Mouse (Mus musculus) cerebellum, adult 11 months (tissue): Measurements from ENCODE around the gene Hdac9.

Experiments
- DNase-seq: peaks from one replicate; pipeline ENCODE4 v3.0.0; 2022

Hdac9 gene

DNA sequence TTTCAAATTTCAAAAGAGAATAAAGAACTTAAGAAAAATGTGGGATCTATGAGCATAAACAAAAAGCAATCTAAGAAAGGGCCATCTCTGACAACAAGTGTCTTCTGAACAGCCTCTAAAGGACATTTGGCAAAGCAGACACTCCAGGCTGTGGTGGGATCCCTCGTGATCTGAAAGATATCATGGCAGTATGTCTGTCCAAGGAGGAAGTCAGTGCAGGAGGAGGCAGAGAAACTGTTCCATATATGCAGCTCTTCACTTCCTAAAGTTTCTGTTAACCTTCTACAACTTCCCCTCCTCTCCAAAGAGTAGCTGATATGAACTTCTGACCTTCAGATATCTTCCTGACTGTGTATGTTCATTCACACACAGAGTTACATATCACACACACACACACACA is 220.2 kb downstream of the Hdac9 start:
- DNase-seq, result no peak

DNA sequence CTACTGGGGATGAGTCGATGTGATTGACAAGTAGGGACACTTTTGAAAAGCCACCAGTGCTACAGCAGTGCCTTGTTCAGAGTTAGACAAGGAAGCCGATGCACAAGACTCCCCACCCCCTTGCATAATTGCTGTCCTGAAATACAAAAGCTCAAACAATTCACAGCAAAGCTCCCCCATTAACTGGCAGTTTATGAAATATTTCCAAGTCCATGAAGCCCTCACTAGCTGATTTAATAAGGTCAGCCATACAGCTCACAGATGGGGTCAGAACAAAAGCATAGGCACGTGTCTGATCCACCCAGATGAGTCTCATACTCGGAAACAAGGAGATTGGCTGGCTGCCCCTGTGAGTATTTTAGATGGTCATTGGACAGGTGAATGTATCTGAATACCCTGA is 228.0 kb downstream of the Hdac9 start:
- no peak for DNase-seq

DNA sequence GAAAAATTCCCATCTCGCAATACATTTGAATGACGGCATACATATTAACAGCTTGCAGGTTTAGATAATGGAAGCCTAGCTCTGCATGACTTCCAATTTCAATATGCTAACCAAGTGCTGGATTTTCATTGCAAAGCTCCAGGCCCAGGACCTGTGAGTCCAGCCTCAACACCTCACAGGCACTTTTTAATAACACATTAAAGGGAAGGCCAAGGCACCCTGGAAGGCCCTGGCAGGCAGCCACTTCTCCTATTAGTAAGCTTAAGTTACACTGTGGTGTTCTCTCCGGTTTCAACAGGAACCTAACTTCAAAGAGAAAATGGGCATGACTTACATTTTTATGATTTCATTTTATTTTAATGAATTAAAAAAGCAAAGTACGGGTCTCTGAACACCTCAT is 233.5 kb downstream of the Hdac9 start:
- no peak for DNase-seq

DNA sequence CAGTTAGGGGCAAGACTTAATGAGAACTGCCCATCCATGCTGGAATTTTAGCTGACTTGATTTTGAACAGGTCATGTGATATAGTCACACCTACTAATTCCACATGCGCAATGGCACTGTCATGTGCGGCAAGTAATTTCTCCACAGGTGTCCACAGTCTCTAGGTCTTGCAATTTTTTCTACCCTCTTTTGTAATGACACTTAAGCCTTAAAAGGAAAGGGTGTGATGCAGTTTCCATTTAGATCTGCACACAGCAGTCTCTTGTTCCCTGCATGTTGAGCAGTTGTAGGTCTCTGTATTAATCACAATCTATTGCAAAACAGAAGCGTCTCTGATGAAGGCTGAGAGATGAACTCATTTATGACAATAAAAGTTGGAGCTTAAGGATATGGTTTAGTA is 234.2 kb downstream of the Hdac9 start:
- no peak for DNase-seq

DNA sequence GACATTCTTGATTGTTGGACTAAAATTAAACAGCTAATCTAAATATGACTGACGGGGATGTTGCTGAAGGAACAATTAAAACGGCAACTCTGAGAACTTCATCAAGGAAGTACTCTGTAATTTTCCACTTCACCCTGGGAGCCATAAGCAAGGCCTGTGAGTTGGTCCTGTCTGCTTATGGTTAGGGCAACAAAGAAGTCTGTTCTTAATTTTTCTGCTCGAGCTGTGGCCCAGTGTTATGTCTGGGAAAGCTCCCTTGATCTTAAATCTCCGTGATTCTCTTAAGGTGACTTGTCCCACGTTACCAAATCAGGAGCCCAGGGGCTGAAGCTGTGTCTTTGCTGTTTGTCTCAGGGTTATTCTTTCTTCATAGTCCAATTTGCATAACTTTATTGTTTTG is 236.3 kb downstream of the Hdac9 start:
- no peak for DNase-seq

DNA sequence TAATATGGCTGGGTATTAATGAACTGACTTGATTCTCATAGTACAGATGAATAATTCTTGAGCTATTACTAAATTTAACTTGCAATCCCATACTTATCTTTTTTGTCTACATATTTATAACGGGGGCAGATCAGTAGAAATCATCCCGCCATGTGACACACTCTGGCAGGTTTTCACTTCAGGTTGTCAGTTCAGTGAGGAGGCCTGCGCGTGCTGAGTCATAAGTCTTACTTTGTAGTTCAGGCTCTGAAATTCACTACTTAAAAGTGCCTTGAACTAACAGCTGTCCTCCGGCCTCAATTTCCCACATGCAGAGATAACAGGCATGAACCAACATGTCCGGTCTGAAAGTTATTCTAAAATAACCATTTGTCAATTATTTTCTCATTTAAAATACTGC is 239.8 kb downstream of the Hdac9 start:
- DNase-seq, result no peak

DNA sequence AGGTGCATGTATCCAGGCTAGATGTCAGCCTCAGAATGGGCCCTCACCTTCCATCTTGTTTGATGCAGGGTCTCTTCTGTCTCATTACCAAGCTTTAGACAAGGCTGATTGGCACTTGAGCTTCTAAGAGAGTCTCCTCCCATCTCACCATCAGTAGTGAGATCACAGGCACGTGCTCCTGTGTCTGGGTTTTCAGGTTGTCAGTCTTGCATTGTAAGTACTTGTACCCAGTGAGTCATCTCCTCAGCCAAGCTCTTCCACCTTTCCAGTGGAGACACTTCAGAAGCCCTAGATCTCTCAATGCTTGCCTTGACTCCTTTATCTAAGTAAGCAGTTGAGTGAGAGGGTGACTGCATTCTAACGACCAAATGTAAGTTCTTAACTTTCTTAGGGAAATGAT is 242.7 kb downstream of the Hdac9 start:
- DNase-seq, result no peak

DNA sequence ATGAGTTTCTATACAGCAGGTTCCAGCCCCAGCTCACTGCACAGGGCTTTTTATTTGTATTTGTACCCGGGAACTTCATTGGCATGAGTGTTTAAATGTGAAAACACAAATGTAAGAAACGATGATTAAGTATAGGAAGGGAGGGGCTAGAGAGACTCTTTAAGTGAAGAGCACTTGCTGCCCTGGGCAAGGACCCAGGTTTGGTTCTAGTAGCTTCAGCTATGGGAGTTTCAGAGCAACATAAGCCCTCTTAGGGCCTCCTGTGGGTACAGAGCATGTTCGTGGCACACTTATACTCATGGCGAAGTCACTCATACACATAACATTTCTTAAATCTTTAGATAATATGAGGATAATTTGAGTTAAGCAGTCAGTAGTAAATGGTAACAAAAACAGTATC is 243.4 kb downstream of the Hdac9 start:
- DNase-seq, result no peak

DNA sequence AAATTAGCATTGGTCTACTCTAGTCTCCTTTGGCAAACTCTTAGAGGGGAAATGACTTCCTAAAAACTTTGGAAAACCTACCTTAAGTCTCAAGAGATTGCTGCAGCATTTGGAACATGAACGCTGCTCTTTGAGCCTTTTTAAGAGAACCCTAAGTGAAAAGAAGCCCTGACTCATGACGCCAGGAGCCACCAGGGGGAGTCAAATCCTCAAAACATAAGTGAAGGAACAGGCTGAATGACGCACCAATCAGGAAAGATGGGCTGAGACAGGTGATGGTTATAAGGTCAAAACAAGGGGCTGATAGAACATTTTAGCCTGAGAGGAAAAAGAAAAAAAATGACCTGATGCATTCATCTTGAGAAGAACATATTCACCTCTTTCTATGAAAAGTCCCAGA is 252.1 kb downstream of the Hdac9 start:
- DNase-seq, result peak; percentile 44

DNA sequence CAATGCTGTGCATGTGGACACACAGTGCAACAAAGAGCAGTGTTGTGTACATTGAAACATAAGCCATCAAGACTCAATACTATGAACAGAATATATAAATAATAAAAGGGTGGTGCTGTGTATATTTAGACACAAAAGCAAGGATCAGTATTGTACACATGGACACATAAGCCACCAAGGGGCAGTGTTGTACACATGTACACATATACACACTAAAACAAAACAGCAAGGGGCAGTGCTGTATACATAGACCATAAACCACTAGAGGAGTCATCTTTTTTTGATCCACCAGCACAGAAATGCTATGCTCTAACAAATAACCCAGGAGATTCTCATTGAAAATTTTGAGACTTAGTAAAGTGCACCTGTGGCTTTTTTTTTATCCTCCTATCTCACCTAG is 255.5 kb downstream of the Hdac9 start:
- no peak for DNase-seq

DNA sequence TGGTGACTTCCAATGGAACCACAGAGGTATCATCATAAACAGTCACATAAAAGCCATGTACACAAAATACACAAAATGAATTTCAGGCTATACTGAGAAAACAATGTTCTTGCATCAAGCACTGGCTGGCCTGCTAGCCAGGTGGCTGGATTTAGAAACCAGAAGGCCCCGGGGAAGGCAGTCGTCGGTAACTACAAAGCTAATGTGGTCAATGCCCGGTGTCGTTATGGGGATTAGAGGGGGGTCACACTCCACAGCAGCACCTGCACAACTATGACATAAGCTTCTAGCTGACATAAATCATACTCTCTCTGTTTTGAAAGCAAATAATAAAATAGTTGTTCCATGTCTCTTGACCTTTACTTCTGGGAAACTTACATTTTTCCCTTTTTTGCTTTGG is 256.9 kb downstream of the Hdac9 start:
- no peak for DNase-seq

DNA sequence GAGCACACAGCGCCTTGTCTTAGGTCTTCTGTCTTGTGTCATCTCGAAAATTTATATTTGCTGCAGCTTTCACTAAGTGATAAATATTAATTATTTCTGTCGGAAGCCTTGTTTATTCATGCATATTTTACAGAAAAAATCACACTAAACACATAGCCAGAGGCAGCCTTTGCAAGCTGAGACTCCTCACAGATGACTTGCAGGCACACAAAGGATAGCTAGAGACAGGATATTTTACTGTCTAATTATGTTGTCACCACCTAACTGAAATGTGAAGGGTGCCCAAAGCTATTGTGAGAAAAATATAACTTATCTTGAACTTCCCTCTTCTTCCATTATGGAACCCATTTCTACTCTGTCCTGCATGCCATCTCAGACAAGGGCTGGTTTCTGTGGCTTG is 258.3 kb downstream of the Hdac9 start:
- no peak for DNase-seq

DNA sequence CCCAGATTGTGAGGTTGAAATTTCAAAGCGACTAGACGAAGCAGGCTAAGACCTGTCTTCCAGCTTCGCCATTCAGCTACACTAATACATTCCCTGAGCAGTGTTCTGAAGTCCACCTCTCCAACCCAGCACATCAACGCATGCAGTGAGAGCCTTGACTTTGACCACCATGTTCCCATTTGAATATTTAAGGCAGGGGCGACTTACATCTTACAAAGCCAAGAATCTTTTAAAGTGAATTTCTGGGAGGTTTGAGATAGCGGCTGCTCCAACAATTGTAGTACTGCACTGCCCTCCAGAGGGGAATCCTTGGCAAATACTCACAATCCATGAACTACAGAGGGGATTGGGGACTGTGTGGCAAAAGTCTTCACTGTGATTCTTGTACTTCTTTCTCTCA is 258.8 kb downstream of the Hdac9 start:
- peak; percentile 16 for DNase-seq

DNA sequence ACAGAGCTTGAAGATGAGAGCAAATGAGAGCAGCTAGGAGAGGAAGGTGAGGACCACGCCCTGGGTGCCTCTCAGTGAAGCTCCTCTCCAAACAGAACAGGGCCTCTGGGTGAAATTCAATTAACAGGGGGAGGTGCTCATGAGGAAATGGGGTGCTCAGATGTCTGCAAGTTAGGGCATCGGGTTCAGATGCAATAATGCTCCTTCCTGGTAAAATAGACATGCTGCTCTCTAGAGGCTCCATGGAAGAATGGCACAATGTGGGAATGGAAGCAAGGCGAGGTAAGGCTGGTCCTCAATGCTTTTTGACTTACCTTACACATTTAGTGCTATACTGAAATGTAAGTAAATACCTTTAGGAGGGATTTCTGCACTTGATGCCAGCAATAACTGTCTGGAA is 263.3 kb downstream of the Hdac9 start:
- DNase-seq, result no peak

DNA sequence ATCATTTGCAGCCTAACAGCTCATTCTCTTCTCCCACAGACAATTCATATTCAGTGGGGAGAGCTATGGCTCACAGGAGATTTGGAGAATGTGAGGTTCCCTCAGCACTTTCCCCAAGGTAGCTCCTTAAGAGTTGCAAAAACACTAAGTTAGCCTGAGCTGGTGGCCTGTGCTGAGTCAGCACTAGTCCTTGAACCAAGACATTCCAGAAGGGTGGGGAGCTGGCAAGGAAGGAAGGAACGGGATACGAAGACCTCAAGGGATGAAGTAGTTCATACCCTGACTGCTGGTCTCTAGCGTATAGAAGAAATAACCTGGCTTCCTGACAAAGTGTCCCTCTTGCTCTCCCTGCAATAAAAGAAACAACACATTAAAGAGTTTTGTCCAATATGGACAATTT is 268.1 kb downstream of the Hdac9 start:
- DNase-seq, result no peak

DNA sequence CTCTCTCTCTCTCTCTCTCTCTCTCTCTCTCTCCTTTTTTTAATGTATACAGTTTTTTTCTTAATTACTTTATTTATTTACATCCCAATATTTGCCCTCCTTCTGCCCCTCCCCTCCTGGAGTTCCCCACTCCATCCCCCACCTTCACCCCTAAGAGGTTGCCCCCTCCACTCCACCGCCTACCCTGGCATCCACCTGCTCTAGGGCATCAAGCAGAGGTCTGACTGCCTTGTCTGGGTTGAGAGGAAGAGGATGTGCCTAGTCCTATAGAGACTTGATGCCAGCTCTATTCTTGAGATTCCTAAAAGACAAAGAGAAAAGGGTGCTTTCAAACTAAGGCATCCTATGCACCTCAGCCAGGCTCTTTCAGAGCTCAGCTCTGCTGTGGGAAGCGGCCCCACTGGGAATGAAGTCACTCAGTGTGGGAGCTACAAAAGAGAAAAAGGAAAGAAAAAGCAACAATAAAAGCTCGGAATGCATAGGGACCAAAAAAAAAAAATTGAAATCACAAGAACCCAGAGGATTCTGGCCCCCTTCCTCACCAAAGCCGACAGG is 275.1 kb downstream of the Hdac9 start:
- DNase-seq, result no peak

DNA sequence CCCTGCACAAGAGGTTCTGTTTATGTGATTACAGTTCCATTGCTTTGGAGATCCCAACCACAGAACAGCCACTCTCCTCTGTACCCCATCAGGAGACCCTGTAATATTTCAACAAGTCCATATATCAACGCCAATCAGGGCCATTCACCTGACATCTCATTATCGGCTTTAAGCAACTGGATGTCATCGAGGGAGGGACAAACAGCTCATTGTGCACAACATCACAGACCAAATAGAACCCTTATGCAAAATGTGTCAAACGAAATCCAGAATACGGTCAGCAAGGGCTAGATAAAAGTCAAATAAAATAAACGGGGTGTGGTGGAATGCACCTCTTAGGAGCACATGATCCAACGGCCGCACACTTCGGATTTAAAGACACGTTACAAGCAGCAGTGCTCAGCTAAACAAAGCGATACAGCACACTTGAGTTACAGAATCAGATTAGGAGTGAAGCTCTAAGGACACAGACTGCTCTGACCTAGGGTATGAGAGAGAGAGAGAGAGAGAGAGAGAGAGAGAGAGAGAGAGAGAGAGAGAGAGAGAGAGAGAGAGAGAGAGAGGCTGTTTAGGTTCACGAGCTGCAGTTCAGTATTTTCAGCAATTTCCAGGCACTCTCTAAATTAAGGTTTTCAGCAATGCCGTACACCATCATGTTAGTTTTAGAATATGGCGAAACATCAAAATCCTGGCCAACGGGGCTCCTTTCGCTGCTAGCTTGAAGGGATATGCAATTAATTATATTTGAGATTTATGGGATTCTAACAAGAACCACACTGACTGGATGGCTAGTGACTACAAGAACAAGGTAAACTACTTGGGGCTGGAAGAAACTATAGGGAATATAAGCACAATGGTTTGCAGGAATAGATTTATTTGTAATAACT is 279.4 kb downstream of the Hdac9 start:
- no peak for DNase-seq

DNA sequence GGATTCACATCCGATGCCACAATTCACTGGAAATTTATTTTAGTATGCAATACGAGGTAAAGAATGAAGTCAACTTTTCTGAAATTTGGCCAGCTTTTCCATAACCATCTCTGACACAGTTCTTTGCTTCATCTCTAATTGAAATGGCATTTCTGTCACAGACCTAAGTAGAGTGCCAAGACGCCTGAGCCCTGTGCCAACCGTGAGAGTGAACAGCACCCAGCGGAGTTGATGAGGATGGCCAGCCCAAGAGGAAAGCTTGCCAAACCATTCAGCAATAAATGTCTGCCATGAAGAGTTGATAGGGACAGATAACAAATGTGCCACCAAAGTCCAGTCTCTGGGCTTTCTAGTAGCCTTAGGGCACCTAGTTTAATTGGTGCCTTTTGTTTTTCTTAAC is 297.8 kb downstream of the Hdac9 start:
- no peak for DNase-seq

DNA sequence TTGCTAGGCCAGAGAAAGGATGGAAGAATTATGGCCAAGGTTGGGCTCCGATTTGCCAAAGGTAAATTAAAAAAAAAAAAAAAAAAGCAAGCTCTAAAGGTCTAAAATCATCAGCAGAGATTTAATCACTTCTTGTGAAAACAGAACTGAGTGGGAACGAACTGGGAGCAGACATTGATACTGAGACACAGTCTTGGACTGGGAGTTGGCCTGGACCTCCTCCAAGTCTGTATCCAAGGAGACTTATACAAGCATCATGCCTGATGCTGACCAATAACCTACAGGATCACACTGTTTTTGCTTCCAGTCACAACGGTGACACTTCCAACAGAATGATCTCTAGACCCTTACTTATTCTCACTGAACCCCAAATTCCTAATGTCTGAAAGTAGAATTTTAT is 298.6 kb downstream of the Hdac9 start:
- DNase-seq, result no peak

DNA sequence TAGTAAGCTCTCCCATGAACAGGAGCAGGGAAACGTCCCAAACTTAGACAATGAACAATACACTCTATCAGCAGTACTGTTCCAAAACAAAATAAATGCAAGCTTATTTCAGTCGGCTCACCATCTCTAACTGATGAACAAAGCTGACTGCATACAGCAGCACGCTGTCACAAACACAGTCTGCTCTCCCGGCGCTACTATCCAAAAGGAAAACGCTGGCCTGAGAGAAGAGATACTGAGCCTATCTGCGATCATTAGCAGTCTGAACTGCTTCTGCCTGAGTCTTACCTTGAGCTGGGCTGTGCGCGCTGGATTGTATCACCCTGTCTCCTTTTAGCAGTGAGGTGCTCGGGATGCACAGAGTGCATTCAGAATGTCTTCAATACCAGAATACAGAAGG is 299.1 kb downstream of the Hdac9 start:
- DNase-seq, result no peak

DNA sequence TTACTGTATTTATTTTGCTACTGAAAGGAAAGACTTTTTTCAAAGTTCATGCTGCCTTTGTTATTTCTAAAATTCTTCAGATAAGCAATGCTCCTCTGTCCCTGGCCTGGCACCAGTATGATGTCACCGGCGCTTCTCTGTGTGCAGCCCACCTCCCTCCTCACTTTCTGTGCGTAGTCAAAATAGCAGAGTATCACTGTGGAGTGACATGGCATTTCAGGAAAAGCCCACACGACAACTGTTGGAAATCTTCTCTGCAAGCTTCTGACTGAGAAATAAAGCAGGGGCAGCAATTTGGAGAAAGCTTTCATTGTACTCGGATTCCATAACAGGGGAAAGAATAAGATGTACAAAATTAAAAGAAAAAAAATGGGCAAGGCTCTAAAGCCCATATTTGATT is 302.1 kb downstream of the Hdac9 start:
- DNase-seq, result no peak

DNA sequence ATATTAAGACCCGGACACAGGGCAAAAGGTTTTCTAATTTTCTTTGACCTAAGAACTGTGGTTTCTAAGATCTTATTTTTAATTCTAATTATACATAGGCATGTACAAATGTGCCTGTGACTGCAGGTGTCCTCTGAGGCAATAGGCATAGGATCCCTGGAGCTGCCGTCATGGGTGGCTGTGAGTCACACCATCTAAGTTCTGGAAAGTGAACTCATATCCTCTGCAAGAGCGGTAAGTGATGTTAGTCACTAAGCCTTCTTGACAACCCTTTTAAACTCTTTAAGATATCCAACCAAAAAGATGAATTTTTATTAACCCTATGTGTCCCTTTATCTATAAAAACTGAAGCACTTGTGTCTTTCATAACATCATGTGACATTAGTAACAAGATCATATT is 304.4 kb downstream of the Hdac9 start:
- DNase-seq, result no peak

DNA sequence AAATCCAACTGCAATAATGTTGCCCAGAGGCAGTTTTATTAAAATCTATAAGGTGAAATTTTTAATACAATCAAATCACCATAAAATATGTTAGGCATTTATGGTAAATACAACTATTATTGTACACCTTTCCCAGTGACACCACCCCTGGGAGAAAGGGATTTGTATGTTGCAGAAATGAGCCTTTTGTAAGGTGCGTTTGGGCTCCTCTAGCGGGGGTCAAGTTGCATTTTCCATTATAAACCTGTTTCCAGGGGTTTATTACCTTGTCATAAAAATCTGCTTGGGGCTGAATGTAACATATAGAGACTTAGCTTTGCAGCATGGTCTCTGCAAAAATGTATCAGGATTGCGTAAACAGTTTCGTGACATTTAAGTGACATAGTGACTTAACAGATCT is 312.4 kb downstream of the Hdac9 start:
- DNase-seq, result no peak

DNA sequence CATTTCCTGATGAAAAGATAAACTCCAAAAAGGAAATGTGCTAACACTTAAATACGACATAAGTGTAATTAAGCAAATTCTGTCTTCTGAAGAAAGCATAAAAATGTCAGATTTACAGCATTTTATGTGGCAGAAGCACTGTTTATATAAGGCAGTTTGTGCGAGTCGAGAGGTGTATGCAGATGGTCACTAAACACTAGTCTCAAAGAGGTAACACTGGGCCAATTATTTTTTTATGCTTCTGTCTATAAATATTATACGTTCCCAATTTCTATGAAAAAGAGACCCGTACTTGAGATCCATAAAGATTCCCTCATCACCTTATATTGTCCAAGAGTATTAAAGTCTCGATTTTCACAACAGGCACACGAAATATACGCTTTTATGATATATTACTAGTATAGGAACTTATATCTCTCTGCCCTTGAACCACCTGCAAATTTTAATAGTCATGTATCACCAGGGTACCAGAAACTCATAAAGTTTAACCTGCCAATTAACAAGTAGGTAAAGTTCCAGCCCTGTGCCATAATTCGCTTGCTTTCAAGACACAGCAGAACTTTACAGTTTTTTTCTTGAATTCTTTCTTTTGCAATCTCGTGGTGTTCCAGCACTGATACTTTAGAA is 322.6 kb downstream of the Hdac9 start:
- DNase-seq, result no peak

DNA sequence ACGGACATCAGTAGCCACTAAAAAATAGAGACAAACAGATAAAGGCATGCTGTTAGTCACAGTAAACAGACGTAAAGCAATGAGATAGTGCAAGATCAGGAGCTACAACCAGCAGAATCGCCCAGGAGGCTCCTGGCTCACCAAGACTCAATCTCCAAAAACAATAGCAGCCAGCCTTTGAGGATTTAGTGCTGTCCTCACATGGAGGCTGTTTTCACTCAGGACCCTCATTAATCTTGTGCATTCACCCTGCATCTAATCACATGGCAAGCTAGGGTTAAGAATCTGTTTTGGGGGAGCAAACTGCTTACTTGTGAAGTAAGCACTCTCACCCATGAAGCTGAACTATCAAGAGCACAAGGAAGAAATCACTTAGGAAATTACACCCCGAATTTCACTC is 329.7 kb downstream of the Hdac9 start:
- DNase-seq, result no peak
